Mouse (Mus musculus): Measurements from ENCODE around the gene Abcc12. TPM values are rescaled to one million over a fixed set of nuclear protein-coding genes. Genes with fewer than 3 reads are reported as not detected.

The Abcc12 gene
- polyA plus RNA-seq, 1 experiment from 2014 or later = not detected

DNA sequence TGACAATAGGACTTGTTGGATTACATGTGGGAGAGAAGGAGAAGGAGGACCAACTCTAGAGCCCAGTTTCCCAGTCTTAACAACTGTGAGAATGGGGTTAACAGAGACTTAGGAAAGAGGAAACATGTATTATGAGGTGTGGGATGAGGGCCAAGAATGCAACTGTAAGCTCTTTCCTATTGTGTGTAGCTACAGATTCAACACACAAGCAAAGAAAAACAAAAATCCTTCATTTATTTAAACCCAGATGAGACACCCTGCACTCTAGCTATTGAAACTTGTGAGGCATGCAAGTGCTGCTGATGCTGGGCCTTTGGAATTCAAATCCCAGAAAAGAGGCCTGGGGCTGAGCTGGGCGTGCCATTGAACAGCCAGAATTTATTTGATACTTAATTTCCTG, 18.7 kb downstream of the Abcc12 start:
- WGBS (ENCODE audit: insufficient replicate concordance) = 50% methylated on average over 1 of the region's 1 CpGs
- no peak for ATAC-seq (ENCODE audit: low read depth)
- H3K4me2 ChIP-seq (ENCODE audit: low read depth, low read length) = no peak overlapping the region

DNA sequence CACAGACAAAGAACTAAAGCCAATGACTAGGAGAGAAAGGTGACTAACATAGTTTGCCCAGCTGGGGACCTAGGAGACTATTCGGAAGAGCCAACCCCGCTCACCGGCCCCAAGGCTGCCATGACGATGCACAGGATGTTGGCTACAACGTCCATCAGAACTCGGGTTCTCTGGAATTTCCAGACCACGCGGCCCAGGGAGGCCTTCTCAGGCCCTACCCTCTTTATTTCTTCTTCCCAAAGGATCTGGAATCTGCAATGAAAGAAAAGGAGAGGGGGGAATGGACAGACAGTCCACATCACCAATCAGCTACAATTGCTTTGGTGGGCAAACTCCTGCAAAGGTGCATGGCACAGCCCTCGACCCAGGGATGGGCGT, 19.8 kb downstream of the Abcc12 start:
- no peak for ATAC-seq (ENCODE audit: low read depth)
- H3K27me3 ChIP-seq (ENCODE audit: control insufficient read depth, insufficient read depth, low read depth, low read length) = no peaks in the 10 kb centered on the region
- no peaks in the 10 kb centered on the region for H3K4me1 ChIP-seq (ENCODE audit: control insufficient read depth, low read depth, low read length)
- H3K9me3 ChIP-seq (replicated peaks; ENCODE audit: control insufficient read depth, low read length) = no peaks in the 10 kb centered on the region
- H3K4me2 ChIP-seq (ENCODE audit: low read depth, low read length) = no peak overlapping the region
- H3K9ac ChIP-seq (ENCODE audit: low read depth, low read length) = no peak overlapping the region
- H3K27ac ChIP-seq (ENCODE audit: low read length) = no peak overlapping the region
- H3K36me3 ChIP-seq (ENCODE audit: control insufficient read depth, insufficient read depth) = no peaks in the 10 kb centered on the region
- H3K4me3 ChIP-seq (ENCODE audit: low read depth, low read length) = no peak overlapping the region
- 69% methylated on average over 10 of the region's 10 CpGs for WGBS (ENCODE audit: insufficient replicate concordance)

More for the DNA sequence above, 18.7 kb downstream of the Abcc12 start:
- no peaks in the 10 kb centered on the region for H3K4me1 ChIP-seq (ENCODE audit: control insufficient read depth, low read depth, low read length)
- no peak overlapping the region for H3K9ac ChIP-seq (ENCODE audit: low read depth, low read length)
- H3K27me3 ChIP-seq (ENCODE audit: control insufficient read depth, insufficient read depth, low read depth, low read length) = no peaks in the 10 kb centered on the region
- H3K4me3 ChIP-seq (ENCODE audit: low read depth, low read length) = no peak overlapping the region
- no peak overlapping the region for H3K27ac ChIP-seq (ENCODE audit: low read length)
- no peaks in the 10 kb centered on the region for H3K36me3 ChIP-seq (ENCODE audit: control insufficient read depth, insufficient read depth)
- H3K9me3 ChIP-seq (replicated peaks; ENCODE audit: control insufficient read depth, low read length) = no peaks in the 10 kb centered on the region

DNA sequence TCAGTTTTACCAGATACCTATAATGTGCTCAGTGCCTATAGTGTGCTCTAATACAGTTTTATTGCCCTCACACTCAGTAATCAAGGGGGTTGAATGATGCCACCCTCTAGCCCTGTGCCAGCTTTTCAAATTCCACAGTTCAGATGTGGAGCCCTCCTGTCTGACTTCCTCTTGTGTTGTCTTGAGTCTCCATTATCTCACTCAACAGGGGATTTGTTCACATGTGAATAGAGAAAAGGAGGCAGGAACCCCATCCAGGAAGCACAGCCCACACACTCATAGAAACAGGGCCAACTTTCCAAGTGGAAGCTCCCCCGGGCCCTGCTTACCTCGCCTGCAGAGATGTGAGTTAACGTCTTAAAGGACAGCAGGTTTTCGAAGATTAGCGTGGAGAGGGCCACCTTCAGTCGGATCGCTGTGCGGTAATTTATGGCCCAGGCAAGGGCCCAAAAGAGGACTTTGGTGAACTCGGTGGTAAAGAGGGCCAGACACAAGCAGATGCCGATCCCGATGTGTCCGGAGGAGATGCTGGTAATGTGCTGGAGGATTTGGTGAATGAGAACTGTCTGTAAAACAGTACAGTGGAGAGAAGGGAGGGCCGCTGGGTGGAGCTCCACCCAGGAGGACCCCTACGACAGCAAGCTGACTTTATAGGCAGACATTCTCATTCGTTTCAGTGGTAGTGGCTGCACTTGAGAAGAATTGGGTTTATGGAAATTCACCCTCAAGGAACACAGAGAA, 20.4 kb downstream of the Abcc12 start:
- Histone ChIP-seq H3K36me3 (ENCODE audit: control insufficient read depth, insufficient read depth) (no peaks in the 10 kb centered on the region), H3K9me3 (replicated peaks; ENCODE audit: control insufficient read depth, low read length) (no peaks in the 10 kb centered on the region), H3K27me3 (ENCODE audit: control insufficient read depth, insufficient read depth, low read depth, low read length) (no peaks in the 10 kb centered on the region), H3K9ac (ENCODE audit: low read depth, low read length) (no peak overlapping the region), H3K4me3 (ENCODE audit: low read depth, low read length) (no peak overlapping the region), H3K4me1 (ENCODE audit: control insufficient read depth, low read depth, low read length) (no peaks in the 10 kb centered on the region), H3K4me2 (ENCODE audit: low read depth, low read length) (no peak overlapping the region), H3K27ac (ENCODE audit: low read length) (no peak overlapping the region)
- ATAC-seq (ENCODE audit: low read depth) = no peak
- WGBS (ENCODE audit: insufficient replicate concordance) = 74% methylated on average over 15 of the region's 15 CpGs

DNA sequence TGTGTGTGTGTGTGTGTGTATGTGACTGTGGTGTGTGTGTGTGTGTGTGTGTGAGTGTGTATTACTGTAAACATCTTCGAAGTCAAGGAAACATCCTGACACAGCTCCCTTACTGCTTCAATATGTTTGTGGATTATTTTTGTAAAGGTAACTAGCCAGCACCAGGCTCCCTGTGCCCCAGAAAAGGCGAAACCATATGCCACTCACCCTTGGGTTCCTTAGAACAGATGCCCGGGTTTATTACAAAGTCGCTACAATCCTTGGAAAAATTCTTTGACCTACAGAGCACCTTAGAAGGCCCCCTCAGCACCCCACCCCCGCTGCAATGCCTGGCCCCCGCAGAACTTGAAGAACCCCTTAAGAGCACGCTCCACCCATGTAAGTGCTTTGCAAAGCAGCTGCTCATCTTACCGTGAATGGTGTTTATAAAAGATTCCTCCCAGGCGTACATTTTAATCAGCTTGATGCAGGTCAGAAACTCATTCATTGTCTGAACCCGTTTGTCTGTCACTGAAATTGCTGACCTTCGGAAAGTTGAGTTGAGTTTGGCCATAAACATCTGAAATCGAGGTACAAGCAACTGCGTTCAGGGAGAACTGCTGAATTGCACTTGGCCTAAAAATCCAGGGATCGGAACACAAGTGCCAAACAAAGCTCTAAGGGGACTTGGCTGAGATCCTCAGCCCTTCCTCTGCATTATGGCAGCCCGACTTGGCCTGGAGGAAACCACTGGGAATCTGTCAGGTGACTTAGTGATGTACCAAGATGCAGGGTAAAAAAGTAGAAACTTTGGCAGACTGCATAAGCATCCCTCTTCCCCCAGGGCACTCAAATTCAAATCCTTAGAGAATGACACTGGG, 23.1 kb downstream of the Abcc12 start:
- no peaks in the 10 kb centered on the region for H3K9me3 ChIP-seq (replicated peaks; ENCODE audit: control insufficient read depth, low read length)
- ATAC-seq (ENCODE audit: low read depth) = no peak
- no peaks in the 10 kb centered on the region for H3K27me3 ChIP-seq (ENCODE audit: control insufficient read depth, insufficient read depth, low read depth, low read length)
- H3K36me3 ChIP-seq (ENCODE audit: control insufficient read depth, insufficient read depth) = no peaks in the 10 kb centered on the region
- H3K9ac ChIP-seq (ENCODE audit: low read depth, low read length) = no peak overlapping the region
- H3K4me2 ChIP-seq (ENCODE audit: low read depth, low read length) = no peak overlapping the region
- H3K4me3 ChIP-seq (ENCODE audit: low read depth, low read length) = no peak overlapping the region
- no peaks in the 10 kb centered on the region for H3K4me1 ChIP-seq (ENCODE audit: control insufficient read depth, low read depth, low read length)
- H3K27ac ChIP-seq (ENCODE audit: low read length) = no peak overlapping the region
- 72% methylated on average over 15 of the region's 15 CpGs for WGBS (ENCODE audit: insufficient replicate concordance)

DNA sequence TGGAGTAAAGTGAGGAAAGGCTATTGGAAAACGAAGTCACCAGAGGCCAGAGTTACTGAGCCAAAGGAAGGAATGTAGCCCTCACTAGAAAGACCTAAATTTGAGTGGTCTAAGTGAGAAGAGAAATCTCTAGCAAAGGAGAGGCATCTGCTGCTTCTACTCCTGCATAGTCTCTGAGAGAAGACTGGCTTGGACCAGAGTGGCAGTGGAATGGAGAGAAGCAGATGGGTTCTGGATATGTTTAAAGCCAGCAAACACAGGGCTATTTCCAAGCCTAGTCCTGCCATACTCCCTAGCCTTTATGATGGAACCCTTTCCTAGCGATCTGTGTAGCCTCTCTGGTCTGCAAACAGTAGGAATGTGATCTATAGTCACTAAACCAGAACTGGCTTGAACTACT, 24.9 kb downstream of the Abcc12 start:
- Histone ChIP-seq H3K9ac (ENCODE audit: low read depth, low read length) (no peak overlapping the region), H3K9me3 (replicated peaks; ENCODE audit: control insufficient read depth, low read length) (no peaks in the 10 kb centered on the region), H3K4me3 (ENCODE audit: low read depth, low read length) (no peak overlapping the region), H3K4me1 (ENCODE audit: control insufficient read depth, low read depth, low read length) (no peaks in the 10 kb centered on the region), H3K4me2 (ENCODE audit: low read depth, low read length) (no peak overlapping the region), H3K27me3 (ENCODE audit: control insufficient read depth, insufficient read depth, low read depth, low read length) (no peaks in the 10 kb centered on the region), H3K36me3 (ENCODE audit: control insufficient read depth, insufficient read depth) (no peaks in the 10 kb centered on the region), H3K27ac (ENCODE audit: low read length) (no peak overlapping the region)
- WGBS (ENCODE audit: insufficient replicate concordance) = 48% methylated on average over 2 of the region's 2 CpGs
- no peak for ATAC-seq (ENCODE audit: low read depth)

DNA sequence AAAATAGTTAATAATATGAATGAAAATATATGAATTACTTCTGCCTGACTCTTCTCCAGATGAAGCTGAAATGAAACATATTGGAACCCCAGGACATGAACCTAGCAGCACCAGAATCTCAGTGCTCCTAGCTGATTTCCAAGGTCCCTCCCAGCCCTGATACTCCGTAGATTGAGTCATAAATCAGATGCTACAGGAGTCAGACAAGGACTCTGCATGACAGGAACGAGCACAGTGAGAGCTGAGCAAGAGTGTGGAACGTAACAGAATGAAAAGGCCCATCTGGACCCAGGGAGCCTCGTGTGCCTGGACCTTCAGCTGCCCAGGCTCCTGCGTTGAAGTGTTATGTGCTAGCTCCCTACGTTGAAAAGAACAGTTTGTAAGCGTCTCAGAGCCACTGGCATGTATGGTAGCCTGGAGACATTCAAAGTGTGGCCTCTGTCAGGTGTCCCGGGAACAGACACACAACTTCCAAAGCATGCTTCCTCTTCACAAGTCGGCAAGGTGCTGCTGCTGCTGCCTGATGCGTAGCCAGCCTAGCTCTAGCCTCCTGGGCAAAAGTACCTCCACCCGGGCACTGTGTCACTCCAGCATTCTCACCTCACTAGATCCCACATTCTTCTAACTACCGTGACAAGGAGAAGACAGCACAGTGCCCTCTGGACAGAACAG, 26.1 kb downstream of the Abcc12 start:
- Histone ChIP-seq H3K4me3 (ENCODE audit: low read depth, low read length) (no peak overlapping the region), H3K4me2 (ENCODE audit: low read depth, low read length) (no peak overlapping the region), H3K36me3 (ENCODE audit: control insufficient read depth, insufficient read depth) (no peaks in the 10 kb centered on the region), H3K9me3 (replicated peaks; ENCODE audit: control insufficient read depth, low read length) (no peaks in the 10 kb centered on the region), H3K27me3 (ENCODE audit: control insufficient read depth, insufficient read depth, low read depth, low read length) (no peaks in the 10 kb centered on the region), H3K27ac (ENCODE audit: low read length) (no peak overlapping the region), H3K9ac (ENCODE audit: low read depth, low read length) (no peak overlapping the region), H3K4me1 (ENCODE audit: control insufficient read depth, low read depth, low read length) (no peaks in the 10 kb centered on the region)
- no peak for ATAC-seq (ENCODE audit: low read depth)
- WGBS (ENCODE audit: insufficient replicate concordance) = 59% methylated on average over 12 of the region's 12 CpGs

DNA sequence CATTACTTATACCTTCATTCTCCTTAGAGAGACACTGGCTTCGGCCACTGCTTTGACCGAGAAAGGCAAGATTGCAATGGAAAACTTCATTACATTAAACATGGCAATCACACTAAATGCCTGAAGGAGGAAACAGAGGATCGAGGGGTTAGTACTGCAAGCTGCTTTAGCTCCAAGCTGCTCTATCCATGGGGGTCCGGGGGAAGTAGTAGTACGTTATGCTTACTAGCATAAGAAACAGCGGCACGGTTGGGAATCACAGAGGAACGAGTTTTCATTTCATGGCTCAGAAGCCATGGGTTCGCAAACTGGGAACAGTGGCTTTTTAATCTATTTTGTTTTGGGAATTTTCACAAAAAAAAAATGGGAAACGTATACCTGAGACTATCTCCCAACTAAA, 30.0 kb downstream of the Abcc12 start:
- Histone ChIP-seq H3K4me1 (ENCODE audit: control insufficient read depth, low read depth, low read length) (no peaks in the 10 kb centered on the region), H3K36me3 (ENCODE audit: control insufficient read depth, insufficient read depth) (no peaks in the 10 kb centered on the region), H3K9me3 (replicated peaks; ENCODE audit: control insufficient read depth, low read length) (no peaks in the 10 kb centered on the region), H3K27me3 (ENCODE audit: control insufficient read depth, insufficient read depth, low read depth, low read length) (no peaks in the 10 kb centered on the region), H3K4me2 (ENCODE audit: low read depth, low read length) (no peak overlapping the region), H3K27ac (ENCODE audit: low read length) (no peak overlapping the region), H3K9ac (ENCODE audit: low read depth, low read length) (no peak overlapping the region), H3K4me3 (ENCODE audit: low read depth, low read length) (no peak overlapping the region)
- WGBS (ENCODE audit: insufficient replicate concordance) = 72% methylated on average over 10 of the region's 10 CpGs
- ATAC-seq (ENCODE audit: low read depth) = no peak

DNA sequence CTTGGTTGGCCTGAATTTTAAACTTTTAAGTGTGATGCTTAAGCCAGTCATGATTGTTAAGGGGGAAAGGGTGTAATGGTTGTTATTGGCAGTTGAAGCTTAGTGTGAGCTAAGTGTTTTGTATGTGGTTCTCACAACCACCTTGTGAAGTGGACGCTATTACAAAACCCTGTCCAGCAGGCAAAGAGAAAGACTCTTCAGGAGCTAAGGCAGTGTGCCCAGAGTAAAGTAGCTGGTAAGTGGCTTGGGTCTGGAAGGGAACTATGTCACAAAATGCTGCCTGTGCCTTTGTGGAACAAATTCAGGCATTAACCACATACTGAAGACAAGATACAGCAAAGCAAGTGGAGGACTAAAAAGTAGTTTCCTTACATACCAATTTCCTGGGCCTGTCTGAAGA, 34.5 kb downstream of the Abcc12 start:
- H3K4me1 ChIP-seq (ENCODE audit: control insufficient read depth, low read depth, low read length) = no peaks in the 10 kb centered on the region
- no peak overlapping the region for H3K4me2 ChIP-seq (ENCODE audit: low read depth, low read length)
- no peak for ATAC-seq (ENCODE audit: low read depth)
- H3K9me3 ChIP-seq (replicated peaks; ENCODE audit: control insufficient read depth, low read length) = no peaks in the 10 kb centered on the region
- 62% methylated on average over 1 of the region's 1 CpGs for WGBS (ENCODE audit: insufficient replicate concordance)
- no peak overlapping the region for H3K9ac ChIP-seq (ENCODE audit: low read depth, low read length)
- H3K36me3 ChIP-seq (ENCODE audit: control insufficient read depth, insufficient read depth) = no peaks in the 10 kb centered on the region
- H3K4me3 ChIP-seq (ENCODE audit: low read depth, low read length) = no peak overlapping the region
- H3K27me3 ChIP-seq (ENCODE audit: control insufficient read depth, insufficient read depth, low read depth, low read length) = no peaks in the 10 kb centered on the region
- no peak overlapping the region for H3K27ac ChIP-seq (ENCODE audit: low read length)

DNA sequence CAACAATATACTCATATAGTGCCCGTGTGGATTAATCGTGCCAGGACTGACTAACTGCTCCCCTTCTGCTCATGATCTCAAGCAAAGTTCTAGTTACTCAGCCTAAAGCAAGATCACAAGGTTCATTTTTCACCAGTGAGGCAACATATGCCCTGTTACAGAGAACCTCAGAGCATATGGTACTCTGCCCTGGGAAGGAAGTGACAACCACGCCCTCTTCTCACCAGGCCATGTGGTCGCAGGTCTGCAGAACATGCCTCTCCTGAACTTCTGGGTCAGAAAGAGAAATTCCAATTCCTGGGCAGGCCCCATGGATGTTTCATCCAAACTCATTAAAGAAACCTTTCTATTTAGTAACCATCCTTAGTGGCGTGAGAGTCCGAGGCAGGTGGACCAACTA, 39.6 kb downstream of the Abcc12 start:
- 65% methylated on average over 6 of the region's 6 CpGs for WGBS (ENCODE audit: insufficient replicate concordance)
- H3K4me1 ChIP-seq (ENCODE audit: control insufficient read depth, low read depth, low read length) = no peaks in the 10 kb centered on the region
- H3K27ac ChIP-seq (ENCODE audit: low read length) = no peak overlapping the region
- H3K4me3 ChIP-seq (ENCODE audit: low read depth, low read length) = no peak overlapping the region
- H3K36me3 ChIP-seq (ENCODE audit: control insufficient read depth, insufficient read depth) = no peaks in the 10 kb centered on the region
- no peak for ATAC-seq (ENCODE audit: low read depth)
- H3K4me2 ChIP-seq (ENCODE audit: low read depth, low read length) = no peak overlapping the region
- H3K9ac ChIP-seq (ENCODE audit: low read depth, low read length) = no peak overlapping the region
- no peaks in the 10 kb centered on the region for H3K27me3 ChIP-seq (ENCODE audit: control insufficient read depth, insufficient read depth, low read depth, low read length)
- no peaks in the 10 kb centered on the region for H3K9me3 ChIP-seq (replicated peaks; ENCODE audit: control insufficient read depth, low read length)
